Mouse (Mus musculus) thymus, adult 2 months (tissue): ENCODE measurements around the gene Naa20.

Source experiments
- CTCF ChIP-seq: fragments of 200-500 bp; IDR thresholded peaks from 2 replicates; pipeline ENCODE4 v1.5.1; 2012; ENCODE audit warnings: mild to moderate bottlenecking, control low read depth, low read length, moderate library complexity, borderline replicate concordance; ENCODE audit not compliant: control insufficient read depth, poor library complexity, insufficient read depth; ENCODE audit errors: extremely low read depth
- POLR2A ChIP-seq: fragments of 200-500 bp; IDR thresholded peaks from 2 replicates; pipeline ENCODE4 v1.6.1; 2012; ENCODE audit warnings: mild to moderate bottlenecking, low read length, control low read depth, moderate library complexity; ENCODE audit not compliant: control insufficient read depth, poor library complexity, insufficient read depth; ENCODE audit errors: extremely low read depth

DNA sequence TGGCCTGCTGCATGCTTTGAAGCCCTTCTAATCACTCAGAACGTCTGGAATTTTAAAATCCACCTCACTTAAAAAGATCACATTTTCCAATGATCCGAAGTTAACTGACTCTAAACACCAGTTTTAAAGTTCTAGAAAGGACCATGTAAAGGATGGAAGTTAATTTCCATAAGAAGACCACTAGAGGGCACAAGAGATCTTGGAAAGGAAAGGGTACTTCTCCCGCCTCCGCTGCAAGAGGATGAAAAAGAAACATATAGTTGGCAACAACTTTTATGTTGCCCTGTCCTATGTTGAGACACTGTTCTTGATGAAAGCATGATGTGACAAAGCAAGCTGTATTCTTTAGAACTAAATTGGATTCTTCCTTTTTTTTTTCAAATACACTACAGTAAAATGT lies 55.6 kb downstream of the Naa20 start:
- TF ChIP-seq CTCF (no peak), POLR2A (no peak)
